Mouse (Mus musculus): ENCODE measurements around the gene Cdc37. TPM values are rescaled to one million over a fixed set of nuclear protein-coding genes. Genes with fewer than 3 reads are reported as not detected.

Cdc37 gene
- polyA plus RNA-seq, 1 experiment = 150 TPM

- peaks cover 44% of the 10 kb centered on the region for H3K27me3 ChIP-seq (replicated peaks)
- H3K4me3 ChIP-seq (replicated peaks) = peak overlapping the region; percentile 92
- TF ChIP-seq GATA1 (IDR thresholded peaks at IDR 0.05; ENCODE audit: borderline replicate concordance, low read length) (no peak), FLI1 (IDR thresholded peaks at IDR 0.05; ENCODE audit: low read length) (no peak)
- H3K36me3 ChIP-seq (replicated peaks; ENCODE audit: low read length) = no peaks in the 10 kb centered on the region
- no peaks in the 10 kb centered on the region for H3K9me3 ChIP-seq
- peaks cover 55% of the 10 kb centered on the region for H3K4me1 ChIP-seq
Measured at GRCm38 (mm10) chr9:21161209-21161909, 11.6 kb upstream of the Cdc37 start.

GRCm38 (mm10) chr9:21154787-21155186 lies 5.0 kb upstream of the Cdc37 start:
- TF ChIP-seq GATA1 (IDR thresholded peaks at IDR 0.05; ENCODE audit: borderline replicate concordance, low read length) (no peak), FLI1 (IDR thresholded peaks at IDR 0.05; ENCODE audit: low read length) (no peak)
- no peaks in the 10 kb centered on the region for H3K9me3 ChIP-seq
- H3K27me3 ChIP-seq (replicated peaks) = no peaks in the 10 kb centered on the region
- no peaks in the 10 kb centered on the region for H3K36me3 ChIP-seq (replicated peaks; ENCODE audit: low read length)
- peaks cover 32% of the 10 kb centered on the region for H3K4me1 ChIP-seq
- no peak overlapping the region for H3K4me3 ChIP-seq (replicated peaks)

GRCm38 (mm10) chr9:21153833-21154232 lies 4.1 kb upstream of the Cdc37 start:
- H3K4me3 ChIP-seq (replicated peaks) = peak overlapping the region; percentile 89
- no peaks in the 10 kb centered on the region for H3K36me3 ChIP-seq (replicated peaks; ENCODE audit: low read length)
- no peaks in the 10 kb centered on the region for H3K27me3 ChIP-seq (replicated peaks)
- peaks cover 37% of the 10 kb centered on the region for H3K4me1 ChIP-seq
- H3K9me3 ChIP-seq = no peaks in the 10 kb centered on the region
- TF ChIP-seq FLI1 (IDR thresholded peaks at IDR 0.05; ENCODE audit: low read length) = no peak
- no peak for TF ChIP-seq GATA1 (IDR thresholded peaks at IDR 0.05; ENCODE audit: borderline replicate concordance, low read length)

- H3K9me3 ChIP-seq = no peaks in the 10 kb centered on the region
- peaks cover 42% of the 10 kb centered on the region for H3K4me1 ChIP-seq
- peak overlapping the region; percentile 89 for H3K4me3 ChIP-seq (replicated peaks)
- no peaks in the 10 kb centered on the region for H3K27me3 ChIP-seq (replicated peaks)
- H3K36me3 ChIP-seq (replicated peaks; ENCODE audit: low read length) = peaks cover under 1% of the 10 kb centered on the region
- TF ChIP-seq FLI1 (IDR thresholded peaks at IDR 0.05; ENCODE audit: low read length) (no peak), GATA1 (IDR thresholded peaks at IDR 0.05; ENCODE audit: borderline replicate concordance, low read length) (no peak)
Measured at GRCm38 (mm10) chr9:21153331-21153730, 3.5 kb upstream of the Cdc37 start.

- no peak for TF ChIP-seq FLI1 (IDR thresholded peaks at IDR 0.05; ENCODE audit: low read length)
- no peak for TF ChIP-seq GATA1 (IDR thresholded peaks at IDR 0.05; ENCODE audit: borderline replicate concordance, low read length)
- H3K4me3 ChIP-seq (replicated peaks) = peak overlapping the region; percentile 89
- H3K4me1 ChIP-seq = peaks cover 48% of the 10 kb centered on the region
- peaks cover 7% of the 10 kb centered on the region for H3K36me3 ChIP-seq (replicated peaks; ENCODE audit: low read length)
- H3K9me3 ChIP-seq = no peaks in the 10 kb centered on the region
- no peaks in the 10 kb centered on the region for H3K27me3 ChIP-seq (replicated peaks)
Measured at GRCm38 (mm10) chr9:21152715-21153114, 2.9 kb upstream of the Cdc37 start.

- Histone ChIP-seq H3K4me3 (replicated peaks) (peak overlapping the region; percentile 100), H3K4me1 (peaks cover 76% of the 10 kb centered on the region), H3K9me3 (no peaks in the 10 kb centered on the region), H3K36me3 (replicated peaks; ENCODE audit: low read length) (peaks cover 42% of the 10 kb centered on the region), H3K27me3 (replicated peaks) (no peaks in the 10 kb centered on the region)
- TF ChIP-seq FLI1 (IDR thresholded peaks at IDR 0.05; ENCODE audit: low read length) (no peak), GATA1 (IDR thresholded peaks at IDR 0.05; ENCODE audit: borderline replicate concordance, low read length) (no peak)
Measured at GRCm38 (mm10) chr9:21149077-21149653, 617 bp downstream of the Cdc37 start.

GRCm38 (mm10) chr9:21148427-21148826 lies 1.4 kb downstream of the Cdc37 start:
- TF ChIP-seq GATA1 (IDR thresholded peaks at IDR 0.05; ENCODE audit: borderline replicate concordance, low read length) (no peak), FLI1 (IDR thresholded peaks at IDR 0.05; ENCODE audit: low read length) (no peak)
- Histone ChIP-seq H3K4me3 (replicated peaks) (peak overlapping the region; percentile 100), H3K4me1 (peaks cover 68% of the 10 kb centered on the region), H3K36me3 (replicated peaks; ENCODE audit: low read length) (peaks cover 49% of the 10 kb centered on the region), H3K9me3 (no peaks in the 10 kb centered on the region), H3K27me3 (replicated peaks) (no peaks in the 10 kb centered on the region)

GRCm38 (mm10) chr9:21146722-21147121 lies 3.1 kb downstream of the Cdc37 start:
- Histone ChIP-seq H3K36me3 (replicated peaks; ENCODE audit: low read length) (peaks cover 66% of the 10 kb centered on the region), H3K27me3 (replicated peaks) (no peaks in the 10 kb centered on the region), H3K9me3 (no peaks in the 10 kb centered on the region), H3K4me3 (replicated peaks) (peak overlapping the region; percentile 84), H3K4me1 (peaks cover 55% of the 10 kb centered on the region)
- no peak for TF ChIP-seq GATA1 (IDR thresholded peaks at IDR 0.05; ENCODE audit: borderline replicate concordance, low read length)
- TF ChIP-seq FLI1 (IDR thresholded peaks at IDR 0.05; ENCODE audit: low read length) = no peak

GRCm38 (mm10) chr9:21145431-21145830 lies 4.4 kb downstream of the Cdc37 start:
- Histone ChIP-seq H3K4me3 (replicated peaks) (peak overlapping the region; percentile 17), H3K27me3 (replicated peaks) (no peaks in the 10 kb centered on the region), H3K9me3 (no peaks in the 10 kb centered on the region), H3K4me1 (peaks cover 55% of the 10 kb centered on the region), H3K36me3 (replicated peaks; ENCODE audit: low read length) (peaks cover 79% of the 10 kb centered on the region)
- TF ChIP-seq FLI1 (IDR thresholded peaks at IDR 0.05; ENCODE audit: low read length) = no peak
- TF ChIP-seq GATA1 (IDR thresholded peaks at IDR 0.05; ENCODE audit: borderline replicate concordance, low read length) = no peak

GRCm38 (mm10) chr9:21144361-21144760 lies 5.4 kb downstream of the Cdc37 start:
- peaks cover 90% of the 10 kb centered on the region for H3K36me3 ChIP-seq (replicated peaks; ENCODE audit: low read length)
- no peaks in the 10 kb centered on the region for H3K9me3 ChIP-seq
- no peaks in the 10 kb centered on the region for H3K27me3 ChIP-seq (replicated peaks)
- no peak for TF ChIP-seq FLI1 (IDR thresholded peaks at IDR 0.05; ENCODE audit: low read length)
- TF ChIP-seq GATA1 (IDR thresholded peaks at IDR 0.05; ENCODE audit: borderline replicate concordance, low read length) = no peak
- H3K4me3 ChIP-seq (replicated peaks) = no peak overlapping the region
- peaks cover 59% of the 10 kb centered on the region for H3K4me1 ChIP-seq

Data from megakaryocyte, embryonic 14.5 days (primary cell).